Mouse (Mus musculus) hindbrain, embryonic 12.5 days (tissue): ENCODE measurements around the gene Srsf5. TPM values are rescaled to one million over a fixed set of nuclear protein-coding genes. Genes with fewer than 3 reads are reported as not detected.

Experiments
- ATAC-seq: fragments of 200-750 bp; cut with Nextera tagmentation; 2 replicates; pipeline ENCODE4 v1.8.0; 2017; ENCODE audit warnings: moderate TSS enrichment; ENCODE audit not compliant: low FRiP score
- H3K27ac ChIP-seq: fragments of 300-500 bp; sonication (generic); 2 replicates; pipeline ENCODE4 v1.5.1; 2016; ENCODE audit warnings: mild to moderate bottlenecking
- H3K27me3 ChIP-seq: fragments of 300-500 bp; sonication (generic); 2 replicates; pipeline ENCODE4 v1.6.1; 2016; ENCODE audit warnings: mild to moderate bottlenecking
- H3K36me3 ChIP-seq: fragments of 300-500 bp; sonication (generic); 2 replicates; pipeline ENCODE4 v1.6.1; 2016; ENCODE audit warnings: mild to moderate bottlenecking
- H3K4me1 ChIP-seq: fragments of 300-500 bp; sonication (generic); 2 replicates; pipeline ENCODE4 v1.6.1; 2016
- H3K4me2 ChIP-seq: fragments of 300-500 bp; sonication (generic); replicated peaks from 2 replicates; pipeline ENCODE4 v1.6.1; 2016; ENCODE audit warnings: mild to moderate bottlenecking
- H3K4me3 ChIP-seq: fragments of 300-500 bp; sonication (generic); 2 replicates; pipeline ENCODE4 v1.5.1; 2016; ENCODE audit warnings: mild to moderate bottlenecking
- H3K9ac ChIP-seq: fragments of 300-500 bp; sonication (generic); 2 replicates; pipeline ENCODE4 v1.6.1; 2016; ENCODE audit warnings: mild to moderate bottlenecking, moderate library complexity
- H3K9me3 ChIP-seq: fragments of 300-500 bp; sonication (generic); replicated peaks from 2 replicates; pipeline ENCODE4 v1.6.1; 2016; ENCODE audit warnings: mild to moderate bottlenecking
- WGBS: fragments of 180-500 bp; shearing (Covaris S2); methylation state at CpG from one replicate; pipeline ENCODE4 v1.1.7; 2016; 5-methylcytosine and 5-hydroxymethylcytosine counted together
- polyA plus RNA-seq: library from polyadenylated mRNA; unstranded; fragments of >200 nt; fragmentation: Nextera tagmentation; extraction: Ambion mirVana; gene quantifications from 2 replicates; pipeline ENCODE4 v1.2.1, GENCODE M21; 2016

Gene Srsf5
- polyA plus RNA-seq, 1 experiment from 2014 or later = 587 TPM

GRCm38 (mm10) chr12:80983695-80984094 lies 38.4 kb downstream of the Srsf5 start:
- Histone ChIP-seq H3K27me3 (no peaks in the 10 kb centered on the region), H3K36me3 (no peaks in the 10 kb centered on the region), H3K4me2 (no peak overlapping the region), H3K27ac (no peak overlapping the region), H3K4me3 (no peak overlapping the region), H3K9me3 (no peaks in the 10 kb centered on the region), H3K4me1 (no peaks in the 10 kb centered on the region), H3K9ac (no peak overlapping the region)
- ATAC-seq = no peak
- 85% methylated on average over 9 of the region's 9 CpGs for WGBS

DNA sequence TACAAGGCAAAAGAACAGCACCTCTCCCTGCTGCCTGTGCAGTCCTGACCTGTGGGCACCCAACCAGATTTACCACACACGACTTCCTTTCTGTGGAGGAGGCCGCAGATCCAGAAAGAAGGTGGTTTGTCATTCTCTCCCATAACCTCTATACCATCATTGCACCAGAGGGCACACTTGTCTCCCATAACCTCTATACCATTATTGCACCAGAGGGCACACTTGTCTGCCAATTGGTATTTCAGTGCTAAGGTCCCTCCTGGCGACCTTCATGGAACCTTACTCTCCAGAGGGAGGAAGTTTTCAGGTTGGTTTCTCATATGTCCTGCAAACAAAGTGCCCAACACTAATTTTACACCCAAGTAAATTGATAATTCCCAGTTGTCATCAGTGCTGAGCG lies 41.3 kb downstream of the Srsf5 start:
- ATAC-seq = no peak
- H3K27ac ChIP-seq = no peak overlapping the region
- whole genome bisulfite sequencing = 90% methylated on average over 4 of the region's 4 CpGs

DNA sequence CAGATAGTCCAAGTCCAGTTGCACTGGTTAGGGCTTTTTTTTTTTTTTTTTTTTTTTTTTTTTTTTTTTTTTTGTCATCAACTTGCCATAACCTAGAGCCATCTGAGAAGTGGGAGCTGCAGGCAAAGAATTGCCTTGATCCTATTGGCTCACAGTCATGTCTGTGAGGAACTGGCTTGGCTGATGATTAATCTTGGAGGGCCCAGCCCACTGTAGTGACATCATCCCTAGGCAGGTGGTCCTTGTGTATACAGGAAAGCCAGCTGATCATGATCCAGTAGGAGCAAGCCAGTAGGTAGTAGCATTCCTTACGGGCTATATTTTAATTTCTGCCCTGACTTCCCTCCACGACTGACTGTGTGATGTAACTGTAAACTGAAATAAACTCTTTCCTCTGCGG lies 43.0 kb downstream of the Srsf5 start:
- Histone ChIP-seq H3K27me3 (no peaks in the 10 kb centered on the region; the same call in 1 of the 2 replicates), H3K4me1 (no peaks in the 10 kb centered on the region), H3K27ac (no peak overlapping the region), H3K36me3 (no peaks in the 10 kb centered on the region), H3K9ac (no peak overlapping the region), H3K4me3 (no peak overlapping the region), H3K9me3 (no peaks in the 10 kb centered on the region), H3K4me2 (no peak overlapping the region)
- ATAC-seq = no peak
- 85% methylated on average over 3 of the region's 3 CpGs for WGBS

More for the DNA sequence above, 41.3 kb downstream of the Srsf5 start:
- no peaks in the 10 kb centered on the region for H3K36me3 ChIP-seq
- no peak overlapping the region for H3K4me2 ChIP-seq
- H3K27me3 ChIP-seq = no peaks in the 10 kb centered on the region; the same call in 1 of the 2 replicates
- no peaks in the 10 kb centered on the region for H3K4me1 ChIP-seq
- H3K9me3 ChIP-seq = no peaks in the 10 kb centered on the region
- no peak overlapping the region for H3K9ac ChIP-seq
- H3K4me3 ChIP-seq = no peak overlapping the region

- Histone ChIP-seq H3K27ac (no peak overlapping the region), H3K9me3 (no peaks in the 10 kb centered on the region), H3K36me3 (no peaks in the 10 kb centered on the region), H3K4me2 (no peak overlapping the region), H3K27me3 (no peaks in the 10 kb centered on the region; the same call in 1 of the 2 replicates), H3K4me3 (no peak overlapping the region), H3K9ac (no peak overlapping the region), H3K4me1 (no peaks in the 10 kb centered on the region)
- ATAC-seq = no peak
- 47% methylated on average over 13 of the region's 13 CpGs for WGBS
Measured at GRCm38 (mm10) chr12:80990901-80991445, 45.7 kb downstream of the Srsf5 start.

GRCm38 (mm10) chr12:80991806-80992205 lies 46.5 kb downstream of the Srsf5 start:
- Histone ChIP-seq H3K36me3 (no peaks in the 10 kb centered on the region), H3K4me2 (no peak overlapping the region), H3K4me3 (no peak overlapping the region), H3K27ac (no peak overlapping the region), H3K4me1 (no peaks in the 10 kb centered on the region), H3K27me3 (peaks cover 1% of the 10 kb centered on the region), H3K9me3 (no peaks in the 10 kb centered on the region), H3K9ac (no peak overlapping the region)
- no peak for ATAC-seq
- WGBS = 84% methylated on average over 10 of the region's 10 CpGs

DNA sequence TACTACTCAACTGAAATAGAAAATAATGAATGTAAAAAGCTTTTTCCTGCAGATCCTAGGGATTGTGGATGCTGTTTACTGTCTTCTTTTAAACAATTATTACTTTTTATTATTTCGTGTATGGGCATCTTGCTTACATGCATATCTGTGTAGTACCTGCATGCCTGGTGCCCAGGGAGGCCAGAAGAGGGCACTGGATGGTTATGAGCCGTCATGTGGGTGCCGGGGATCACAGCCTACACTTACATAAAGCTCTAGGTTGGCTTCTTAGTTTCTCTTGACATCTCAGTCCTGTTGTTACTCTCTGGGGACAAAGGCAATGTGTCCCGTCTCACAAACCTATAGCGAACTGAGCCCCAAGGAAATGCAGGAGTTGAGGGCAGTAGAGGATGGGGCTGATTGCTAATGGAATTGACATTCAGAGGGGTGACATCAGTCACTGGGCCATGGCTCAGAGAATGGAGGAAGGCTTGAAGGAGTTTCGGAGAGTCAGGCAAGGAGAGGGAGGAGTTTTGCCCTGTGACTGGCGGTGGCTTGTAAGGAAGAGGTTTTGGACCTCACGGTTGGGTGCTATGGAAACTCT lies 47.3 kb downstream of the Srsf5 start:
- H3K27ac ChIP-seq = no peak overlapping the region
- peaks cover under 1% of the 10 kb centered on the region; the same call in 1 of the 2 replicates for H3K4me1 ChIP-seq
- H3K36me3 ChIP-seq = no peaks in the 10 kb centered on the region
- no peaks in the 10 kb centered on the region for H3K9me3 ChIP-seq
- ATAC-seq = no peak
- no peak overlapping the region for H3K4me3 ChIP-seq
- H3K27me3 ChIP-seq = peaks cover 5% of the 10 kb centered on the region
- 82% methylated on average over 8 of the region's 8 CpGs for WGBS
- no peak overlapping the region for H3K4me2 ChIP-seq
- H3K9ac ChIP-seq = no peak overlapping the region

DNA sequence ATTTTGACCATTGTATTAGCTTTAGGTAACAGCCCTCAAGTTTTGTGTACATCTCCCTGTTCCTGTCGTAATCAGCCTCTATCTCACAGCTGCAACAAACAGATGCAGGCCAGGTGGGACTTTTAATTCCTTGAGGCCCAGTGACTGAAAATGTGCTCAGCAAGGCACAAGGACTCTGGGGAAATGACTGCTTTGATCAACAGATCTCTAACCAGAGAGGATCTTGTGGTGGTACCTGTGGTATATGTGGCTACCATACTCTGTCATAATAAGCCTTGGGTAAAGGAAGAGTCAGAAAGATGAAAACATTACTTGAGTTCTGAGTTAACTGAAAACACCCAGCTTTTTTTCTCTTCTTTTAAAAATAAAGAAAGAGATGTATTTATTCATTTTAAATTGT lies 48.5 kb downstream of the Srsf5 start:
- Histone ChIP-seq H3K9ac (no peak overlapping the region), H3K4me1 (peaks cover 8% of the 10 kb centered on the region), H3K36me3 (no peaks in the 10 kb centered on the region), H3K9me3 (no peaks in the 10 kb centered on the region), H3K27me3 (peaks cover 5% of the 10 kb centered on the region), H3K4me2 (no peak overlapping the region), H3K4me3 (no peak overlapping the region), H3K27ac (no peak overlapping the region)
- ATAC-seq = no peak
- 83% methylated on average over 1 of the region's 1 CpGs for whole genome bisulfite sequencing

- no peak overlapping the region for H3K27ac ChIP-seq
- no peak for ATAC-seq
- no peak overlapping the region for H3K9ac ChIP-seq
- no peaks in the 10 kb centered on the region for H3K36me3 ChIP-seq
- H3K27me3 ChIP-seq = peaks cover 5% of the 10 kb centered on the region
- H3K4me1 ChIP-seq = peaks cover 18% of the 10 kb centered on the region
- no peak overlapping the region for H3K4me3 ChIP-seq
- H3K9me3 ChIP-seq = no peaks in the 10 kb centered on the region
- 93% methylated on average over 4 of the region's 4 CpGs for WGBS
- no peak overlapping the region for H3K4me2 ChIP-seq
Measured at GRCm38 (mm10) chr12:80995326-80995725, 50.0 kb downstream of the Srsf5 start.

GRCm38 (mm10) chr12:80997652-80998051 lies 52.3 kb downstream of the Srsf5 start:
- no peaks in the 10 kb centered on the region for H3K36me3 ChIP-seq
- no peak overlapping the region for H3K4me2 ChIP-seq
- H3K4me1 ChIP-seq = peaks cover 18% of the 10 kb centered on the region
- no peak overlapping the region for H3K9ac ChIP-seq
- peaks cover 5% of the 10 kb centered on the region; the same call in 1 of the 2 replicates for H3K27me3 ChIP-seq
- no peaks in the 10 kb centered on the region for H3K9me3 ChIP-seq
- WGBS = 50% methylated on average over 4 of the region's 4 CpGs
- no peak for ATAC-seq
- no peak overlapping the region for H3K4me3 ChIP-seq
- H3K27ac ChIP-seq = no peak overlapping the region

GRCm38 (mm10) chr12:80998528-80999221 lies 53.4 kb downstream of the Srsf5 start:
- ATAC-seq = peak; percentile 91
- WGBS = 2% methylated on average over 33 of the region's 33 CpGs
- H3K27ac ChIP-seq = peak overlapping the region; percentile 67
- peak overlapping the region; percentile 49 for H3K4me2 ChIP-seq
- peak overlapping the region; percentile 14; the same call in 1 of the 2 replicates for H3K9ac ChIP-seq
- H3K36me3 ChIP-seq = no peaks in the 10 kb centered on the region
- peaks cover 23% of the 10 kb centered on the region for H3K4me1 ChIP-seq
- peaks cover 5% of the 10 kb centered on the region; the same call in 1 of the 2 replicates for H3K27me3 ChIP-seq
- no peaks in the 10 kb centered on the region for H3K9me3 ChIP-seq
- H3K4me3 ChIP-seq = peak overlapping the region; percentile 21
